In genomic region chr12:72085329-72086165, GRCm38 (mm10) we compare ENCODE assay signal across 8 mouse cellular contexts. TPM values are rescaled to one million over a fixed set of nuclear protein-coding genes. Genes with fewer than 3 reads are reported as not detected.
DNase-seq lines count a peak whose midpoint lies in the region; ATAC-seq lines count a peak whose summit lies in the region.

Gene L3hypdh, minus strand, starts transcription at chr12:72085439.
Gene Jkamp, plus strand, starts transcription at chr12:72085589.

- peak within 1 kb of the TSS; percentile 93 for H3K4me2 ChIP-seq in heart, embryonic 14.5 days (ENCODE audit: low read length)
- H3K4me2 ChIP-seq in liver, embryonic 13.5 days, result peak within 1 kb of the TSS; percentile 83
- peak within 1 kb of the TSS; percentile 81 for H3K4me2 ChIP-seq in stomach, embryonic 16.5 days (ENCODE audit: low read depth, low read length)

- H3K4me3 ChIP-seq in heart, embryonic 14.5 days (ENCODE audit: control insufficient read depth in 1 of 2, insufficient read depth in 1 of 2, low read depth in 1 of 2, low read length in 2 of 2), result peak within 1 kb of the TSS; percentile 62 to 78
- peak within 1 kb of the TSS; percentile 72 for H3K4me3 ChIP-seq in liver, embryonic 13.5 days (replicated peaks)
- peak within 1 kb of the TSS; percentile 82 for H3K4me3 ChIP-seq in stomach, embryonic 16.5 days (replicated peaks; ENCODE audit: low read length)

- peak; percentile 92 for DNase-seq in c-Kit-negative CD71-positive TER-119-positive erythroid progenitor cells, embryonic 14.5 days (ENCODE audit: low read depth, low spot score)
- DNase-seq in fibroblast of lung, adult 2 months (ENCODE audit: low read depth), result peak; percentile 99
- peak; percentile 100 for DNase-seq in kidney, postnatal 14 days
- DNase-seq in liver, embryonic 13.5 days, result peak; percentile 98
- peak; percentile 100 for DNase-seq in neural tube, embryonic 10.5 days (ENCODE audit: extremely low spot score, low spot score)

- peaks cover 5 to 31% of the 10 kb centered on the region in 2 experiments; a peak in 3 of 4 replicates for H3K4me1 ChIP-seq in heart, embryonic 14.5 days (ENCODE audit: control insufficient read depth in 2 of 2, insufficient read depth in 2 of 2, low read length in 2 of 2)
- peaks cover 42% of the 10 kb centered on the region for H3K4me1 ChIP-seq in liver, embryonic 13.5 days (replicated peaks)
- H3K4me1 ChIP-seq in stomach, embryonic 16.5 days (ENCODE audit: control insufficient read depth, insufficient read depth, low read length), result peaks cover 20% of the 10 kb centered on the region

- WGBS in heart, embryonic 14.5 days, result under 1% methylated on average over 60 of the region's 60 CpGs
- under 1% methylated on average over 60 of the region's 60 CpGs for WGBS in liver, embryonic 13.5 days (ENCODE audit: insufficient replicate concordance)
- WGBS in stomach, embryonic 16.5 days, result 1% methylated on average over 59 of the region's 60 CpGs

- peak; percentile 91 for ATAC-seq in CD4-positive, CD25-positive, alpha-beta regulatory T cell, adult 4 months
- peak; percentile 96 for ATAC-seq in heart, embryonic 14.5 days (ENCODE audit: insufficient number of reproducible peaks, insufficient read depth, low FRiP score, low read depth)
- ATAC-seq in liver, embryonic 13.5 days (ENCODE audit: low read depth), result peak; percentile 89
- peak; percentile 97 for ATAC-seq in stomach, embryonic 16.5 days (ENCODE audit: insufficient read depth, low FRiP score)

- H3K27me3 ChIP-seq in heart, embryonic 14.5 days (ENCODE audit: control insufficient read depth, insufficient read depth, low read length), result no peaks in the 10 kb centered on the region
- peaks cover 22% of the 10 kb centered on the region for H3K27me3 ChIP-seq in liver, embryonic 13.5 days
- no peaks in the 10 kb centered on the region for H3K27me3 ChIP-seq in stomach, embryonic 16.5 days (ENCODE audit: control insufficient read depth, insufficient read depth, low read length)

- H3K9ac ChIP-seq in heart, embryonic 14.5 days (ENCODE audit: low read length), result peak within 1 kb of the TSS; percentile 86
- peak within 1 kb of the TSS; percentile 77 for H3K9ac ChIP-seq in liver, embryonic 13.5 days
- peak within 1 kb of the TSS; percentile 86 for H3K9ac ChIP-seq in stomach, embryonic 16.5 days (ENCODE audit: low read length)

- H3K27ac ChIP-seq in heart, embryonic 14.5 days (replicated peaks in 1 of 2; ENCODE audit: control insufficient read depth in 1 of 2, insufficient read depth in 1 of 2, low read depth in 2 of 2, low read length in 2 of 2), result peak within 1 kb of the TSS; percentile 87 to 88
- H3K27ac ChIP-seq in liver, embryonic 13.5 days, result peak within 1 kb of the TSS; percentile 81
- peak within 1 kb of the TSS; percentile 97 for H3K27ac ChIP-seq in stomach, embryonic 16.5 days (ENCODE audit: low read length)

- H3K36me3 ChIP-seq in heart, embryonic 14.5 days (ENCODE audit: control insufficient read depth, insufficient read depth, low read length), result peaks cover 9% of the 10 kb centered on the region
- 0 out of 2 replicates have a peak, but pooled peaks cover 3% of the 10 kb centered on the region for H3K36me3 ChIP-seq in liver, embryonic 13.5 days
- H3K36me3 ChIP-seq in stomach, embryonic 16.5 days (ENCODE audit: control insufficient read depth, insufficient read depth, low read length), result no peaks in the 10 kb centered on the region

- no peaks in the 10 kb centered on the region for H3K9me3 ChIP-seq in heart, embryonic 14.5 days (ENCODE audit: control insufficient read depth, low read length)
- no peaks in the 10 kb centered on the region for H3K9me3 ChIP-seq in liver, embryonic 13.5 days (replicated peaks)
- H3K9me3 ChIP-seq in stomach, embryonic 16.5 days (replicated peaks; ENCODE audit: control insufficient read depth, low read length), result no peaks in the 10 kb centered on the region

RNA-seq across cellular contexts. Expression of gene L3hypdh, which starts in this region (rescaled TPM):
- polyA plus RNA-seq in CD4-positive, CD25-positive, alpha-beta regulatory T cell, adult 4 months (2017; shearing (Covaris generic)), result under 1 TPM in 1 of 2 experiments, not detected in 1; 0.27 TPM
- 20.1 and 26.3 TPM in 2 replicates for polyA plus RNA-seq in heart, embryonic 14.5 days (2014; fragmentation: Nextera tagmentation; extraction: Ambion mirVana)
- polyA plus RNA-seq in liver, embryonic 13.5 days (2015; fragmentation: Nextera tagmentation; extraction: Ambion mirVana), result 5.6 and 7.1 TPM in 2 replicates
- polyA plus RNA-seq in stomach, embryonic 16.5 days (2015; fragmentation: Nextera tagmentation; extraction: Ambion mirVana), result 15.2 and 15.5 TPM in 2 replicates

RNA-seq across cellular contexts. Expression of gene Jkamp, which starts in this region (rescaled TPM):
- polyA plus RNA-seq in CD4-positive, CD25-positive, alpha-beta regulatory T cell, adult 4 months (2017; shearing (Covaris generic)), result 10 to 100 TPM; 32.3 to 32.7 TPM
- polyA plus RNA-seq in heart, embryonic 14.5 days (2014; fragmentation: Nextera tagmentation; extraction: Ambion mirVana), result 65.2 and 70.5 TPM in 2 replicates
- 20.8 and 22.5 TPM in 2 replicates for polyA plus RNA-seq in liver, embryonic 13.5 days (2015; fragmentation: Nextera tagmentation; extraction: Ambion mirVana)
- 54.8 and 56.8 TPM in 2 replicates for polyA plus RNA-seq in stomach, embryonic 16.5 days (2015; fragmentation: Nextera tagmentation; extraction: Ambion mirVana)

Comparison
In these comparisons a context has a peak if more than half of its experiments do, and no peak if none do; other contexts are left out.
1. Peak in every context shown above with its lines: DNase-seq, ATAC-seq, H3K4me3 ChIP-seq and H3K27ac ChIP-seq.